Mouse (Mus musculus) embryonic fibroblast, embryonic 13.5 days (primary cell): ENCODE measurements around the gene Ap4s1. TPM values are rescaled to one million over a fixed set of nuclear protein-coding genes. Genes with fewer than 3 reads are reported as not detected.
A peak's percentile ranks its signal among the peaks of the same experiment; 100 is the strongest.

Experiments
- H3K27ac ChIP-seq: 2 replicates; pipeline ENCODE4 v1.5.1; 2012; ENCODE audit warnings: low read length, control low read depth, inconsistent platforms; ENCODE audit not compliant: insufficient read depth
- H3K4me1 ChIP-seq: 2 replicates; pipeline ENCODE4 v1.6.1; 2011; ENCODE audit warnings: low read length; ENCODE audit not compliant: control insufficient read depth, insufficient read depth
- H3K4me3 ChIP-seq: 2 replicates; pipeline ENCODE4 v1.5.1; 2011; ENCODE audit warnings: mild to moderate bottlenecking, control low read depth, low read length; ENCODE audit not compliant: insufficient read depth
- CTCF ChIP-seq: IDR thresholded peaks from 2 replicates; pipeline ENCODE4 v1.5.1; 2011; ENCODE audit warnings: mild to moderate bottlenecking, control low read depth, low read length, moderate library complexity, borderline replicate concordance; ENCODE audit not compliant: insufficient read depth
- POLR2A ChIP-seq: IDR thresholded peaks from 2 replicates; pipeline ENCODE4 v1.6.1; 2011; ENCODE audit warnings: low read depth, mild to moderate bottlenecking, control low read depth, low read length, moderate library complexity
- polyA plus RNA-seq: library from polyadenylated mRNA; stranded (reverse); fragments of >200 nt; gene quantifications from 2 replicates; pipeline ENCODE4 v1.2.4, GENCODE M21; 2011; ENCODE audit warnings: low read depth; ENCODE audit not compliant: missing spikeins, insufficient read length

Gene Ap4s1
- polyA plus RNA-seq, 1 experiment = 16.5 TPM

GRCm38 (mm10) chr12:51701723-51702122 is 10.9 kb downstream of the Ap4s1 start:
- Histone ChIP-seq H3K27ac (no peak overlapping the region), H3K4me3 (no peak overlapping the region), H3K4me1 (0 out of 2 replicates have a peak, but pooled peaks cover 2% of the 10 kb centered on the region)
- TF ChIP-seq POLR2A (no peak), CTCF (no peak)

GRCm38 (mm10) chr12:51703859-51704258 is 13.0 kb downstream of the Ap4s1 start:
- Histone ChIP-seq H3K4me3 (no peak overlapping the region), H3K27ac (no peak overlapping the region), H3K4me1 (peaks cover 3% of the 10 kb centered on the region; the same call in 1 of the 2 replicates)
- TF ChIP-seq POLR2A = no peak
- no peak for TF ChIP-seq CTCF

- Histone ChIP-seq H3K4me3 (no peak overlapping the region), H3K4me1 (peaks cover 8% of the 10 kb centered on the region; the same call in 1 of the 2 replicates), H3K27ac (no peak overlapping the region)
- TF ChIP-seq CTCF (no peak), POLR2A (no peak)
Observed at GRCm38 (mm10) chr12:51704572-51704971, 13.7 kb downstream of the Ap4s1 start.

GRCm38 (mm10) chr12:51705778-51706177 is 14.9 kb downstream of the Ap4s1 start:
- TF ChIP-seq CTCF (no peak), POLR2A (no peak)
- H3K4me3 ChIP-seq = no peak overlapping the region
- peaks cover 10% of the 10 kb centered on the region for H3K4me1 ChIP-seq
- no peak overlapping the region for H3K27ac ChIP-seq

- TF ChIP-seq POLR2A (no peak), CTCF (no peak)
- H3K4me1 ChIP-seq = peaks cover 10% of the 10 kb centered on the region
- no peak overlapping the region for H3K4me3 ChIP-seq
- no peak overlapping the region for H3K27ac ChIP-seq
Observed at GRCm38 (mm10) chr12:51706673-51707235, 15.9 kb downstream of the Ap4s1 start.

GRCm38 (mm10) chr12:51708941-51709686 is 18.3 kb downstream of the Ap4s1 start:
- TF ChIP-seq CTCF = no peak
- no peak for TF ChIP-seq POLR2A
- Histone ChIP-seq H3K27ac (peak overlapping the region; percentile 39), H3K4me1 (peaks cover 10% of the 10 kb centered on the region), H3K4me3 (no peak overlapping the region)

- Histone ChIP-seq H3K4me1 (peaks cover 10% of the 10 kb centered on the region), H3K27ac (peak overlapping the region; percentile 39; the same call in 1 of the 2 replicates), H3K4me3 (no peak overlapping the region)
- no peak for TF ChIP-seq POLR2A
- TF ChIP-seq CTCF = no peak
Observed at GRCm38 (mm10) chr12:51709741-51710140, 18.9 kb downstream of the Ap4s1 start.

GRCm38 (mm10) chr12:51710154-51710553 is 19.3 kb downstream of the Ap4s1 start:
- Histone ChIP-seq H3K4me1 (peaks cover 10% of the 10 kb centered on the region), H3K27ac (no peak overlapping the region), H3K4me3 (no peak overlapping the region)
- no peak for TF ChIP-seq CTCF
- TF ChIP-seq POLR2A = no peak

GRCm38 (mm10) chr12:51712685-51713084 is 21.9 kb downstream of the Ap4s1 start:
- peaks cover 10% of the 10 kb centered on the region for H3K4me1 ChIP-seq
- TF ChIP-seq POLR2A (no peak), CTCF (no peak)
- H3K27ac ChIP-seq = no peak overlapping the region
- H3K4me3 ChIP-seq = no peak overlapping the region

- Histone ChIP-seq H3K4me1 (no peaks in the 10 kb centered on the region), H3K27ac (no peak overlapping the region), H3K4me3 (no peak overlapping the region)
- TF ChIP-seq POLR2A (no peak), CTCF (no peak)
Observed at GRCm38 (mm10) chr12:51718617-51719016, 27.8 kb downstream of the Ap4s1 start.
